Mouse (Mus musculus): ENCODE results near the gene Vwa5b2. TPM values are rescaled to one million over a fixed set of nuclear protein-coding genes. Genes with fewer than 3 reads are reported as not detected.

Gene Vwa5b2
- polyA plus RNA-seq (2015; fragmentation: Nextera tagmentation; extraction: Ambion mirVana): 1.6 and 1.7 TPM in 2 replicates

GRCm38 (mm10) chr16:20589366-20589938, at the start of gene Vwa5b2:
Gene Vwa5b2, plus strand, starts transcription at chr16:20589471.
- peaks cover 26% of the 10 kb centered on the region for H3K4me1 ChIP-seq
- WGBS: under 1% methylated on average over 24 of the region's 24 CpGs
- no peak within 1 kb of the TSS for H3K27ac ChIP-seq
- peak within 1 kb of the TSS; percentile 97 for H3K4me2 ChIP-seq
- peak; percentile 42 for ATAC-seq (replicated peaks; ENCODE audit: low FRiP score)
- no peaks in the 10 kb centered on the region for H3K9me3 ChIP-seq (replicated peaks)
- H3K9ac ChIP-seq: peak within 1 kb of the TSS; percentile 48
- peaks cover 64% of the 10 kb centered on the region for H3K27me3 ChIP-seq
- peak within 1 kb of the TSS; percentile 53 for H3K4me3 ChIP-seq (replicated peaks)
- no peaks in the 10 kb centered on the region for H3K36me3 ChIP-seq

GRCm38 (mm10) chr16:20539649-20540048, 49.6 kb upstream of the Vwa5b2 start:
- Histone ChIP-seq H3K27ac (no peak overlapping the region), H3K4me3 (replicated peaks) (no peak overlapping the region), H3K4me1 (peaks cover 23% of the 10 kb centered on the region), H3K9ac (no peak overlapping the region), H3K4me2 (no peak overlapping the region), H3K36me3 (peaks cover 68% of the 10 kb centered on the region), H3K27me3 (no peaks in the 10 kb centered on the region), H3K9me3 (replicated peaks) (no peaks in the 10 kb centered on the region)
- ATAC-seq (replicated peaks; ENCODE audit: low FRiP score): no peak
- 77% methylated on average over 3 of the region's 3 CpGs for WGBS

GRCm38 (mm10) chr16:20540438-20540837, 48.8 kb upstream of the Vwa5b2 start:
- Histone ChIP-seq H3K36me3 (peaks cover 75% of the 10 kb centered on the region), H3K27me3 (no peaks in the 10 kb centered on the region), H3K4me1 (peaks cover 23% of the 10 kb centered on the region), H3K4me2 (no peak overlapping the region), H3K27ac (no peak overlapping the region), H3K9me3 (replicated peaks) (no peaks in the 10 kb centered on the region), H3K9ac (no peak overlapping the region), H3K4me3 (replicated peaks) (no peak overlapping the region)
- no peak for ATAC-seq (replicated peaks; ENCODE audit: low FRiP score)
- 92% methylated on average over 4 of the region's 4 CpGs for WGBS

GRCm38 (mm10) chr16:20545696-20546095, 43.6 kb upstream of the Vwa5b2 start:
- Histone ChIP-seq H3K9ac (no peak overlapping the region), H3K4me2 (no peak overlapping the region), H3K27ac (no peak overlapping the region), H3K27me3 (no peaks in the 10 kb centered on the region), H3K9me3 (replicated peaks) (no peaks in the 10 kb centered on the region), H3K4me1 (peaks cover 22% of the 10 kb centered on the region), H3K36me3 (peaks cover 63% of the 10 kb centered on the region), H3K4me3 (replicated peaks) (no peak overlapping the region)
- 92% methylated on average over 10 of the region's 10 CpGs for WGBS
- no peak for ATAC-seq (replicated peaks; ENCODE audit: low FRiP score)

- H3K36me3 ChIP-seq: peaks cover 63% of the 10 kb centered on the region
- no peak for ATAC-seq (replicated peaks; ENCODE audit: low FRiP score)
- peaks cover 22% of the 10 kb centered on the region for H3K4me1 ChIP-seq
- H3K27me3 ChIP-seq: no peaks in the 10 kb centered on the region
- peak overlapping the region; percentile 87; the same call in 1 of the 2 replicates for H3K9ac ChIP-seq
- peak overlapping the region; percentile 83 for H3K4me2 ChIP-seq
- 52% methylated on average over 5 of the region's 5 CpGs for WGBS
- H3K9me3 ChIP-seq (replicated peaks): no peaks in the 10 kb centered on the region
- H3K27ac ChIP-seq: peak overlapping the region; percentile 88
- H3K4me3 ChIP-seq (replicated peaks): peak overlapping the region; percentile 93
Observed at GRCm38 (mm10) chr16:20547423-20547822, 41.8 kb upstream of the Vwa5b2 start.

GRCm38 (mm10) chr16:20548096-20548948, 40.9 kb upstream of the Vwa5b2 start, which contains the start of gene Abcf3:
Gene Abcf3, plus strand, starts transcription at chr16:20548577.
- no peaks in the 10 kb centered on the region for H3K9me3 ChIP-seq (replicated peaks)
- H3K36me3 ChIP-seq: peaks cover 64% of the 10 kb centered on the region
- peak; percentile 99 for ATAC-seq (replicated peaks; ENCODE audit: low FRiP score)
- peaks cover 22% of the 10 kb centered on the region for H3K4me1 ChIP-seq
- peak within 1 kb of the TSS; percentile 88 for H3K27ac ChIP-seq
- WGBS: under 1% methylated on average over 56 of the region's 56 CpGs
- H3K27me3 ChIP-seq: no peaks in the 10 kb centered on the region
- H3K4me3 ChIP-seq (replicated peaks): peak within 1 kb of the TSS; percentile 93
- H3K9ac ChIP-seq: peak within 1 kb of the TSS; percentile 87
- H3K4me2 ChIP-seq: peak within 1 kb of the TSS; percentile 83

GRCm38 (mm10) chr16:20549161-20549560, 40.1 kb upstream of the Vwa5b2 start:
- ATAC-seq (replicated peaks; ENCODE audit: low FRiP score): no peak
- no peak overlapping the region for H3K27ac ChIP-seq
- no peaks in the 10 kb centered on the region for H3K9me3 ChIP-seq (replicated peaks)
- H3K4me2 ChIP-seq: peak overlapping the region; percentile 83
- H3K4me3 ChIP-seq (replicated peaks): peak overlapping the region; percentile 93
- H3K9ac ChIP-seq: peak overlapping the region; percentile 87
- H3K27me3 ChIP-seq: no peaks in the 10 kb centered on the region
- peaks cover 22% of the 10 kb centered on the region for H3K4me1 ChIP-seq
- H3K36me3 ChIP-seq: peaks cover 65% of the 10 kb centered on the region
- WGBS: 45% methylated on average over 9 of the region's 9 CpGs

GRCm38 (mm10) chr16:20551691-20552090, 37.6 kb upstream of the Vwa5b2 start:
- no peak overlapping the region for H3K4me3 ChIP-seq (replicated peaks)
- H3K4me2 ChIP-seq: no peak overlapping the region
- no peaks in the 10 kb centered on the region for H3K9me3 ChIP-seq (replicated peaks)
- no peaks in the 10 kb centered on the region for H3K27me3 ChIP-seq
- peaks cover 67% of the 10 kb centered on the region for H3K36me3 ChIP-seq
- H3K27ac ChIP-seq: no peak overlapping the region
- WGBS: 93% methylated on average over 5 of the region's 5 CpGs
- no peak overlapping the region for H3K9ac ChIP-seq
- H3K4me1 ChIP-seq: peaks cover 22% of the 10 kb centered on the region
- no peak for ATAC-seq (replicated peaks; ENCODE audit: low FRiP score)

- H3K36me3 ChIP-seq: peaks cover 74% of the 10 kb centered on the region
- 92% methylated on average over 1 of the region's 1 CpGs for WGBS
Observed at GRCm38 (mm10) chr16:20552594-20552993, 36.7 kb upstream of the Vwa5b2 start.

GRCm38 (mm10) chr16:20555000-20555399, 34.3 kb upstream of the Vwa5b2 start:
- Histone ChIP-seq H3K27me3 (no peaks in the 10 kb centered on the region), H3K9ac (no peak overlapping the region), H3K4me2 (no peak overlapping the region), H3K27ac (no peak overlapping the region), H3K36me3 (peaks cover 94% of the 10 kb centered on the region), H3K9me3 (replicated peaks) (no peaks in the 10 kb centered on the region), H3K4me1 (0 out of 2 replicates have a peak, but pooled peaks cover under 1% of the 10 kb centered on the region), H3K4me3 (replicated peaks) (no peak overlapping the region)
- ATAC-seq (replicated peaks; ENCODE audit: low FRiP score): no peak
- 90% methylated on average over 6 of the region's 6 CpGs for WGBS

More at GRCm38 (mm10) chr16:20552594-20552993, 36.7 kb upstream of the Vwa5b2 start:
- no peaks in the 10 kb centered on the region for H3K9me3 ChIP-seq (replicated peaks)
- H3K4me1 ChIP-seq: peaks cover 15% of the 10 kb centered on the region
- no peak overlapping the region for H3K9ac ChIP-seq
- H3K4me3 ChIP-seq (replicated peaks): no peak overlapping the region
- no peak for ATAC-seq (replicated peaks; ENCODE audit: low FRiP score)
- H3K27me3 ChIP-seq: no peaks in the 10 kb centered on the region
- no peak overlapping the region for H3K27ac ChIP-seq
- no peak overlapping the region for H3K4me2 ChIP-seq

- Histone ChIP-seq H3K36me3 (peaks cover 95% of the 10 kb centered on the region), H3K27me3 (no peaks in the 10 kb centered on the region), H3K4me1 (no peaks in the 10 kb centered on the region), H3K4me3 (replicated peaks) (no peak overlapping the region), H3K9ac (no peak overlapping the region), H3K9me3 (replicated peaks) (no peaks in the 10 kb centered on the region), H3K27ac (no peak overlapping the region), H3K4me2 (no peak overlapping the region)
- 64% methylated on average over 7 of the region's 7 CpGs for WGBS
- ATAC-seq (replicated peaks; ENCODE audit: low FRiP score): no peak
Observed at GRCm38 (mm10) chr16:20557381-20557780, 31.9 kb upstream of the Vwa5b2 start.

- Histone ChIP-seq H3K9me3 (replicated peaks) (no peaks in the 10 kb centered on the region), H3K36me3 (peaks cover 33% of the 10 kb centered on the region), H3K27ac (no peak overlapping the region), H3K4me3 (replicated peaks) (no peak overlapping the region), H3K4me2 (no peak overlapping the region), H3K27me3 (no peaks in the 10 kb centered on the region), H3K4me1 (no peaks in the 10 kb centered on the region), H3K9ac (no peak overlapping the region)
- ATAC-seq (replicated peaks; ENCODE audit: low FRiP score): no peak
- WGBS: 55% methylated on average over 1 of the region's 1 CpGs
Observed at GRCm38 (mm10) chr16:20565075-20565474, 24.2 kb upstream of the Vwa5b2 start.

Data from kidney, embryonic 15.5 days (tissue).